Mouse (Mus musculus) lung, adult 2 months (tissue): ENCODE measurements around the gene Cyp2c69.
"Not testable (repeated sequence)": the region's sequence is repeated elsewhere in the genome, so short reads cannot be mapped to it uniquely, and the experiment has no call there.

Experiments
- CTCF ChIP-seq: fragments of 200-500 bp; IDR thresholded peaks from 2 replicates; pipeline ENCODE4 v1.5.1; 2011; ENCODE audit warnings: mild to moderate bottlenecking, low read length, control low read depth; ENCODE audit not compliant: insufficient read depth
- POLR2A ChIP-seq: fragments of 200-500 bp; IDR thresholded peaks from 2 replicates; pipeline ENCODE4 v1.6.1; 2011; ENCODE audit warnings: low read depth, mild to moderate bottlenecking, control low read depth, low read length, borderline replicate concordance; ENCODE audit errors: extremely low read depth

DNA sequence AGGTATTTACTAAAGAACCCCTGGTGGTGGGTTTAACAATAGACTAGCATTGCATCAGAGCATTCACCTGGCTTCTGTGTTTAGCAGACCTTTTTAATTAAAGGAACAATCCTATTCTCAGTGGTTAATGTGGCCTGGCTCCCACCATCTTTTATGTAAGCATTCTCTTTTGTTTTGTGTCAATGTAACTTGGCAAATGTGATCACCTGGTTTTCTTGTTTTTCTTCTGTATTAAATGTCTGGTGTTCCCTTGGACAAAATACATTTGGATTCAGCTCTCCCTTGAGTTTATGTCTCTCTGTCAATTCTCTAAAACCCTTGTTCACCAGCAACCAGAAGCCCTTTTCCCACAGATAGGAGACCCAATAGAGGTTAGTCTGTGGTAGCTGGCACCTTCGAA lies 70.2 kb downstream of the Cyp2c69 start:
- TF ChIP-seq CTCF, POLR2A: not testable (repeated sequence)
